Mouse (Mus musculus) forebrain, postnatal 0 days (tissue): ENCODE results near the gene Gm28038. TPM values are rescaled to one million over a fixed set of nuclear protein-coding genes. Genes with fewer than 3 reads are reported as not detected.

Experiments used
- ATAC-seq: fragments of 200-750 bp; cut with Nextera tagmentation; 2 replicates; pipeline ENCODE4 v1.8.0; 2017; ENCODE audit warnings: mild to moderate bottlenecking, moderate library complexity
- DNase-seq: peaks from one replicate; pipeline ENCODE4 v3.0.0-alpha.2; 2015
- H3K27ac ChIP-seq: fragments of 300-500 bp; sonication (generic); 2 replicates; pipeline ENCODE4 v1.5.1; 2014; ENCODE audit warnings: low read depth, mild to moderate bottlenecking, antibody characterized with exemption, low read length, moderate library complexity, mixed read lengths
- H3K27me3 ChIP-seq: fragments of 300-500 bp; sonication (generic); 2 replicates; pipeline ENCODE4 v1.6.1; 2014; ENCODE audit warnings: mild to moderate bottlenecking, low read length, mixed read lengths; ENCODE audit not compliant: insufficient read depth
- H3K36me3 ChIP-seq: fragments of 300-500 bp; sonication (generic); 2 replicates; pipeline ENCODE4 v1.6.1; 2014; ENCODE audit warnings: mild to moderate bottlenecking, moderate library complexity; ENCODE audit not compliant: insufficient read depth
- H3K4me1 ChIP-seq: fragments of 300-500 bp; sonication (generic); 2 replicates; pipeline ENCODE4 v1.6.1; 2014; ENCODE audit warnings: antibody characterized with exemption; ENCODE audit not compliant: insufficient read depth
- H3K4me2 ChIP-seq: fragments of 300-500 bp; sonication (generic); 2 replicates; pipeline ENCODE4 v1.6.1; 2014; ENCODE audit warnings: low read depth, mild to moderate bottlenecking, moderate library complexity
- H3K4me3 ChIP-seq: fragments of 300-500 bp; sonication (generic); 2 replicates; pipeline ENCODE4 v1.5.1; 2014; ENCODE audit warnings: low read depth, low read length, mixed read lengths
- H3K9ac ChIP-seq: fragments of 300-500 bp; sonication (generic); 2 replicates; pipeline ENCODE4 v1.6.1; 2014; ENCODE audit warnings: mild to moderate bottlenecking
- H3K9me3 ChIP-seq: fragments of 300-500 bp; sonication (generic); 2 replicates; pipeline ENCODE4 v1.6.1; 2016; ENCODE audit warnings: low read length
- CTCF ChIP-seq: sonication (generic); IDR thresholded peaks from 2 replicates; pipeline ENCODE4 v1.5.1; 2016; ENCODE audit warnings: antibody characterized with exemption, control low read depth, low read depth
- WGBS: fragments of 180-500 bp; shearing (Covaris S2); extraction: QIAGEN DNeasy Blood & Tissue Kit; methylation state at CpG from one replicate; pipeline ENCODE4 v1.1.7; 2014; 5-methylcytosine and 5-hydroxymethylcytosine counted together
- polyA plus RNA-seq: library from polyadenylated mRNA; unstranded; fragments of >200 nt; fragmentation: Nextera tagmentation; extraction: Ambion mirVana; gene quantifications from 2 replicates; pipeline ENCODE4 v1.2.1, GENCODE M21; 2015
- total RNA-seq: library from RNA; depleted of rRNA; stranded (reverse); fragments of >200 nt; gene quantifications from 2 replicates; pipeline ENCODE4 v1.2.3, GENCODE M21; 2014

Gene Gm28038
- total and polyA plus RNA-seq, 2 experiments from 2014 or later, result 2.4 TPM; not detected in 1

DNA sequence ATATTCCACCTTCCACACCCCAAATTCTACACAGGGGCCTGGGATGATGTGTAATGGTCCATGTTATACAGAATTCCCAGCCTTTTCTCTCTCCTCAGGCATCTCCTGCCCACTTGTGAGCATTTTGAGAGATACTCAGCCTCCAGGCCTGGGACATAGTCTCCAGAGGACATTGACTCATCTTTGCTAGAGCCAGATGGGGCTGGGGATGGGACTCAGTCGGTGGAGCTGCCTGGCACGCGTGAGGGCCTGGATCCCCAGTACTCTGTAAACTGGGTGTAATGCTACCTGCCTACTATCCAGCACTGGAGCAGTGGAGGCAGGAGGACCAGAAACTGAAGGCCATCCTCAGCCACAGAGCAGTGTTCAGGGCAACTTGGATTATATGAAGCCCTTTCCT lies 31.7 kb upstream of the Gm28038 start:
- Histone ChIP-seq H3K4me1 (no peaks in the 10 kb centered on the region), H3K27ac (no peak overlapping the region), H3K36me3 (peaks cover 43% of the 10 kb centered on the region), H3K4me2 (no peak overlapping the region), H3K9me3 (no peaks in the 10 kb centered on the region), H3K27me3 (no peaks in the 10 kb centered on the region), H3K9ac (no peak overlapping the region), H3K4me3 (no peak overlapping the region)
- DNase-seq (no peak), ATAC-seq (no peak)
- 91% methylated on average over 3 of the region's 3 CpGs for WGBS
- TF ChIP-seq CTCF, result no peak

DNA sequence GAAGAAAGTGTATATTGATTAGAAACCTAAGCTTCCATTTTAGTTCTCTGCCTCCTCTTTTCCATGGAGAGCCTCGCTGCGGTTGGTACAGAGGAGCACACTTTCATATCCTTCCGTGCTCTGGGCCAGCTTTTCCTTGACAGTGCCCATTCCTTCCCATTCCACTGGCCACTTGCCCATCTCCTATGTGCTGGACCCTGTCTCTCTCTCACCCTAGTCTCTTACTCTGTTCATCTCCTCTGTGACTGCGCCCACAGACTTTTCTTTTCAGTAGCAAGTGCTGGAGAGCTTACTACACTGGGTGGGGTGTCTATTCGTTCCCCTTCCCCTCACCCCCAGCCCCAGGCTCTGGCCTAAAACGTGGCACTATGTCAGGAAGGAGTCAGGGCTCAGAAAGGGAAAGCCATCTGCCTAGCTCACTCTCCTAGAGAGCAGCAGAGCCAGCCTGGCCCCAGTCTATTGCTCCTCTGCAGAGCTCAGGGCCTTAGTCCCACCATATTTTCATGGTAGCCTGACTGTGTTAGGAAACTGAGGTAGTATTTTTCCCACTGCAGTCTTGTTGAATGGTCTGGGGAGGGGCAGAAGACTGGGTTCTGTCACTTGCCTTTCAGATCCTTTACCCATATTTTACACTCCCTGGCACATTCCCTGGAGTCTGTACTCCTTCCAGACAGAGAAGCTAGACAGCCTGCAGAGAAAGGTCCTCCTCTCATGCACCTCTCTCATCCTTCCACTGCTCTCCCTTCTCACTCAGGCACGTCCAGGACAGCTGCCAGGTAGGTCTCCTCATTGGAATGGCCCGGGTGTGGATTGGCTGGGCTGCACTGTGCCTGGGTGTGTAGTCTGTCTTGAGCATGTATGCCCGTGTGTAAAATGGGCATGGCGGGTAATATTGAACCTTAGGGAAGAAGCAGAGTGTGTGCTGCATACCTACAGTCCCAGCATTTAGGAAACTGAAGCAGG lies 30.4 kb upstream of the Gm28038 start:
- no peak for DNase-seq
- Histone ChIP-seq H3K4me2 (no peak overlapping the region), H3K27ac (no peak overlapping the region), H3K9ac (no peak overlapping the region), H3K4me1 (no peaks in the 10 kb centered on the region), H3K4me3 (no peak overlapping the region), H3K9me3 (no peaks in the 10 kb centered on the region), H3K27me3 (no peaks in the 10 kb centered on the region), H3K36me3 (peaks cover 45% of the 10 kb centered on the region)
- no peak for TF ChIP-seq CTCF
- WGBS, result 89% methylated on average over 10 of the region's 10 CpGs
- no peak for ATAC-seq

DNA sequence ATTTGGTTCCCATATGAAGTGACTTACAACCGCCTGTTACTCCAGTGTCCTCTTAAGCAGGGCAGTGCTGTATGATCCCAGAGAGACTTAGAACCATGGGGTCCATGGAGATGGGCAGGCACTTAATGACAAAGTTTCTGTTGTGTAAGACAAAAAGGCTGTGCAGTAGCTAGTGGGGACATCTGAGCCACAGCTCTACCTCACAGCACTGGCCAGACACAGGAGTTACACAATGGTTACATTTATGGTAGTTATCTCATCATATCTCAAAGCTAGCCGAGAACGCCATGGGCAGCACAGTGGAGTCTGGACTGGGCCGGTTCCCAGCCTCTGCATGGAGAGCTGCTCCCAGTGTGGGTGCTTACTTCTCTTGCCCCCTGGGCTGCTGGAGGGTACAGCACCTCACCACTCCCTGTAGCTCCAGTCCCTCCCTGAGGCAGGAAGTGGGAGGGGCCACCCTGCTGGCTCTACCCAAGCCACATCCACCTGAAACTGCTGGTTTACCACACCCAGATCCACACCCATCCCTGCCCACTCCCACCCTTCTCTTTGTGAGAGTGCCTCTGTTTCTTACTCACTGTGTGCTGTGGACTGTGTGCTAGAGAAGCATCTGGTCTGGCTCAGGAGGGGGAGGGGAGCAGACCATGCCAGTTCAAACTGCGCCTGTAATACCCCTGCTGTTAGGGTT lies 29.3 kb upstream of the Gm28038 start:
- no peak overlapping the region for H3K4me2 ChIP-seq
- no peak overlapping the region for H3K4me3 ChIP-seq
- TF ChIP-seq CTCF, result no peak
- no peaks in the 10 kb centered on the region for H3K4me1 ChIP-seq
- ATAC-seq, result no peak
- DNase-seq, result no peak
- H3K27me3 ChIP-seq, result no peaks in the 10 kb centered on the region
- peaks cover 56% of the 10 kb centered on the region for H3K36me3 ChIP-seq
- WGBS, result 87% methylated on average over 5 of the region's 5 CpGs
- no peaks in the 10 kb centered on the region for H3K9me3 ChIP-seq
- no peak overlapping the region for H3K9ac ChIP-seq
- no peak overlapping the region for H3K27ac ChIP-seq

DNA sequence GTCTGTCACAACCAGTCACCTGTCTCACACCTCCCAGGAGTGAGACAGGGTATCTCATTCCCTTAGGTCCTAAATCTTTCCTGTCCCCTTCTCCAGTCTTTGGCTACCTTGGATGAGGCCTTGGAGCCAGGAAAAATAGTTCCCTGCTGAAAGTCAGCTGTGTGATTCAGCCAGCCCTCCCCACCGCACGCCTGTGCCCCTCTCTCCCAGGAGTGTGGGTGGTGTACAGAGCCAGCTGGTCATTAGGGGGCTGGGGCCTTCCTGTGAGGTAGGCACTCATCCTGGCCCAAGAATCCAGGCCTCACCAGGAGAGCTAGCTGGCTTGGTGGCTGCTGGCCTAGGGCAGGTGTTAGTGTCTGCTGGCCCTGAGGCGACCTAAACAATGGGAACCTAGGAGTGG lies 28.3 kb upstream of the Gm28038 start:
- no peak overlapping the region for H3K27ac ChIP-seq
- ATAC-seq (no peak), DNase-seq (no peak)
- 82% methylated on average over 3 of the region's 3 CpGs for WGBS
- H3K36me3 ChIP-seq, result peaks cover 66% of the 10 kb centered on the region
- H3K4me3 ChIP-seq, result no peak overlapping the region
- H3K27me3 ChIP-seq, result no peaks in the 10 kb centered on the region
- no peak for TF ChIP-seq CTCF
- no peaks in the 10 kb centered on the region for H3K9me3 ChIP-seq
- no peak overlapping the region for H3K4me2 ChIP-seq
- no peak overlapping the region for H3K9ac ChIP-seq
- H3K4me1 ChIP-seq, result no peaks in the 10 kb centered on the region

DNA sequence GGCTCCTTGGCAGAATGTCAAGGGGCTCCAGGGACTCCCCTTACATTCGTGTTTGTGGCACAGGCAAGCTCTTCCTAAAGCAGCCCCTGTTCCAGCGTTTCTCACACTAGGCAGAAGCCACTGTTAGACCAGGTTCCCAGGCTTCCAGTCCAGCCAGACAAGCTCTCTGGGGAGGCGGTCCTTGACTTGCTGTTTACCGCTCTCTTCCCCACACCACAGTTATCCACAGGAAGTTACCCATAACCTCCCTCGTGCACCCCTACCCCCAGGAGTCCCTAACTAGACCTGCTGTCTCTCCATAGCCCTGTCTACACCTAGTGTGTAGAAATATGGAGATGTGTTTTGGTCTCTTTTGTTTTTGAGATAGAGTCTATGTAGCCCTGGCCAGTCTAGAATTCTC lies 27.0 kb upstream of the Gm28038 start:
- no peaks in the 10 kb centered on the region for H3K9me3 ChIP-seq
- no peak for ATAC-seq
- TF ChIP-seq CTCF, result no peak
- no peak for DNase-seq
- no peak overlapping the region for H3K4me2 ChIP-seq
- H3K36me3 ChIP-seq, result peaks cover 71% of the 10 kb centered on the region
- no peak overlapping the region for H3K27ac ChIP-seq
- H3K9ac ChIP-seq, result no peak overlapping the region
- H3K4me3 ChIP-seq, result no peak overlapping the region
- 85% methylated on average over 5 of the region's 5 CpGs for WGBS
- H3K27me3 ChIP-seq, result no peaks in the 10 kb centered on the region
- no peaks in the 10 kb centered on the region for H3K4me1 ChIP-seq

DNA sequence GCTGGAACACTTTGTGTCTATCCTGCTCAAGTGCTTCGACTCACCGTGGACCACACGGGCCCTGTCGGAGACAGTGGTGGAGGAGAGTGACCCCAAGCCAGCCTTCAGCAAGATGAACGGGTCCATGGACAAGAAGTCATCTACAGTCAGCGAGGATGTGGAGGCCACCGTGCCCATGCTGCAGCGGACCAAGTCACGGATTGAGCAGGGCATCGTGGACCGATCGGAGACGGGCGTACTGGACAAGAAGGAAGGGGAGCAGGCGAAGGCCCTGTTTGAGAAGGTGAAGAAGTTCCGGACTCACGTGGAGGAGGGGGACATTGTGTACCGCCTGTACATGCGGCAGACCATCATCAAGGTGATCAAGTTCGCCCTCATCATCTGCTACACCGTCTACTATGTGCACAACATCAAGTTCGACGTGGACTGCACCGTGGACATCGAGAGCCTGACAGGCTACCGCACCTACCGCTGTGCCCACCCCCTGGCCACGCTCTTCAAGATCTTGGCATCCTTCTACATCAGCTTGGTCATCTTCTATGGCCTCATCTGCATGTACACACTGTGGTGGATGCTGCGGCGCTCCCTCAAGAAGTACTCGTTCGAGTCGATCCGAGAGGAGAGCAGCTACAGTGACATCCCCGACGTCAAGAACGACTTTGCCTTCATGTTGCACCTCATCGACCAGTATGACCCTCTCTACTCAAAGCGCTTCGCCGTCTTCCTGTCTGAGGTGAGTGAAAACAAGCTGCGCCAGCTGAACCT lies 25.0 kb upstream of the Gm28038 start:
- no peak overlapping the region for H3K4me2 ChIP-seq
- H3K9ac ChIP-seq, result no peak overlapping the region
- H3K27me3 ChIP-seq, result no peaks in the 10 kb centered on the region
- H3K36me3 ChIP-seq, result peaks cover 65% of the 10 kb centered on the region
- WGBS, result 97% methylated on average over 42 of the region's 42 CpGs
- H3K9me3 ChIP-seq, result no peaks in the 10 kb centered on the region
- DNase-seq (no peak), ATAC-seq (no peak)
- TF ChIP-seq CTCF, result no peak
- H3K4me1 ChIP-seq, result no peaks in the 10 kb centered on the region
- H3K27ac ChIP-seq, result no peak overlapping the region
- no peak overlapping the region for H3K4me3 ChIP-seq
